Mouse (Mus musculus) hindbrain, embryonic 12.5 days (tissue): ENCODE measurements around the gene Chmp2b. TPM values are rescaled to one million over a fixed set of nuclear protein-coding genes. Genes with fewer than 3 reads are reported as not detected.

Source experiments
- ATAC-seq: fragments of 200-750 bp; cut with Nextera tagmentation; 2 replicates; pipeline ENCODE4 v1.8.0; 2017; ENCODE audit warnings: moderate TSS enrichment; ENCODE audit not compliant: low FRiP score
- H3K27ac ChIP-seq: fragments of 300-500 bp; sonication (generic); 2 replicates; pipeline ENCODE4 v1.5.1; 2016; ENCODE audit warnings: mild to moderate bottlenecking
- H3K27me3 ChIP-seq: fragments of 300-500 bp; sonication (generic); 2 replicates; pipeline ENCODE4 v1.6.1; 2016; ENCODE audit warnings: mild to moderate bottlenecking
- H3K36me3 ChIP-seq: fragments of 300-500 bp; sonication (generic); 2 replicates; pipeline ENCODE4 v1.6.1; 2016; ENCODE audit warnings: mild to moderate bottlenecking
- H3K4me1 ChIP-seq: fragments of 300-500 bp; sonication (generic); 2 replicates; pipeline ENCODE4 v1.6.1; 2016
- H3K4me2 ChIP-seq: fragments of 300-500 bp; sonication (generic); replicated peaks from 2 replicates; pipeline ENCODE4 v1.6.1; 2016; ENCODE audit warnings: mild to moderate bottlenecking
- H3K4me3 ChIP-seq: fragments of 300-500 bp; sonication (generic); 2 replicates; pipeline ENCODE4 v1.5.1; 2016; ENCODE audit warnings: mild to moderate bottlenecking
- H3K9ac ChIP-seq: fragments of 300-500 bp; sonication (generic); 2 replicates; pipeline ENCODE4 v1.6.1; 2016; ENCODE audit warnings: mild to moderate bottlenecking, moderate library complexity
- H3K9me3 ChIP-seq: fragments of 300-500 bp; sonication (generic); replicated peaks from 2 replicates; pipeline ENCODE4 v1.6.1; 2016; ENCODE audit warnings: mild to moderate bottlenecking
- WGBS: fragments of 180-500 bp; shearing (Covaris S2); methylation state at CpG from one replicate; pipeline ENCODE4 v1.1.7; 2016; 5-methylcytosine and 5-hydroxymethylcytosine counted together
- polyA plus RNA-seq: library from polyadenylated mRNA; unstranded; fragments of >200 nt; fragmentation: Nextera tagmentation; extraction: Ambion mirVana; gene quantifications from 2 replicates; pipeline ENCODE4 v1.2.1, GENCODE M21; 2016

Chmp2b gene
- polyA plus RNA-seq, 1 experiment from 2014 or later: 75.5 TPM

- Histone ChIP-seq H3K9me3 (no peaks in the 10 kb centered on the region), H3K27ac (no peak overlapping the region), H3K4me3 (no peak overlapping the region), H3K9ac (no peak overlapping the region), H3K4me2 (no peak overlapping the region), H3K4me1 (no peaks in the 10 kb centered on the region), H3K27me3 (no peaks in the 10 kb centered on the region), H3K36me3 (no peaks in the 10 kb centered on the region)
- no peak for ATAC-seq
- 56% methylated on average over 2 of the region's 2 CpGs for WGBS
Measured at GRCm38 (mm10) chr16:65497049-65497448, 65.5 kb downstream of the Chmp2b start.

DNA sequence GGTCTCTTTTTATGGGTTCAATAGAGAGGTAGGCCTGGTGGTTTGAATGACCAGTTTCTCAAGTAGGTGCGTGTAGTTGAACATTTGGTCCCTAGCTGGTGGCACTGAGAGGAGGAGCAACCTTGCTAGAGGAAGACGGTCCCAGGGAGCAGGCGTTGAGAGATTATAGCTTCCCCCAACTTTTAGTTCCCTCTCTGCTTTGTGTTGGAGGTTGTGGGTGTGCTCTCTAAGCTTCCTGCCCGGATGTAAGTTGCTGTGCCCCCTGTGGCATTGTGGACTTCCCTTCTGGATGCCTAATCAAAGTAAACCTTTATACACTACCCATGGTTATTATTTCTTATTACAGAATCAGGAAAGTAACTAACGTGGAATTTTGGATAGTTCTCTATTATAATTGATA, 66.5 kb downstream of the Chmp2b start:
- H3K9me3 ChIP-seq: no peaks in the 10 kb centered on the region

More for the DNA sequence above, 66.5 kb downstream of the Chmp2b start:
- Histone ChIP-seq H3K4me2 (no peak overlapping the region), H3K36me3 (no peaks in the 10 kb centered on the region), H3K27ac (no peak overlapping the region), H3K4me3 (no peak overlapping the region), H3K9ac (no peak overlapping the region), H3K27me3 (no peaks in the 10 kb centered on the region), H3K4me1 (no peaks in the 10 kb centered on the region)
- 80% methylated on average over 5 of the region's 5 CpGs for WGBS
- ATAC-seq: no peak

Other genes with a start within 250 kb of the Chmp2b start
- not detected in 2 replicates for gene Pou1f1, start 42.2 kb downstream of the Chmp2b start, polyA plus RNA-seq